Mouse (Mus musculus) forebrain, postnatal 0 days (tissue): ENCODE data around the gene Exoc7. TPM values are rescaled to one million over a fixed set of nuclear protein-coding genes. Genes with fewer than 3 reads are reported as not detected.

Source experiments
- ATAC-seq: fragments of 200-750 bp; cut with Nextera tagmentation; 2 replicates; pipeline ENCODE4 v1.8.0; 2017; ENCODE audit warnings: mild to moderate bottlenecking, moderate library complexity
- DNase-seq: peaks from one replicate; pipeline ENCODE4 v3.0.0-alpha.2; 2015
- H3K27ac ChIP-seq: fragments of 300-500 bp; sonication (generic); 2 replicates; pipeline ENCODE4 v1.5.1; 2014; ENCODE audit warnings: low read depth, mild to moderate bottlenecking, antibody characterized with exemption, low read length, moderate library complexity, mixed read lengths
- H3K27me3 ChIP-seq: fragments of 300-500 bp; sonication (generic); 2 replicates; pipeline ENCODE4 v1.6.1; 2014; ENCODE audit warnings: mild to moderate bottlenecking, low read length, mixed read lengths; ENCODE audit not compliant: insufficient read depth
- H3K36me3 ChIP-seq: fragments of 300-500 bp; sonication (generic); 2 replicates; pipeline ENCODE4 v1.6.1; 2014; ENCODE audit warnings: mild to moderate bottlenecking, moderate library complexity; ENCODE audit not compliant: insufficient read depth
- H3K4me1 ChIP-seq: fragments of 300-500 bp; sonication (generic); 2 replicates; pipeline ENCODE4 v1.6.1; 2014; ENCODE audit warnings: antibody characterized with exemption; ENCODE audit not compliant: insufficient read depth
- H3K4me2 ChIP-seq: fragments of 300-500 bp; sonication (generic); 2 replicates; pipeline ENCODE4 v1.6.1; 2014; ENCODE audit warnings: low read depth, mild to moderate bottlenecking, moderate library complexity
- H3K4me3 ChIP-seq: fragments of 300-500 bp; sonication (generic); 2 replicates; pipeline ENCODE4 v1.5.1; 2014; ENCODE audit warnings: low read depth, low read length, mixed read lengths
- H3K9ac ChIP-seq: fragments of 300-500 bp; sonication (generic); 2 replicates; pipeline ENCODE4 v1.6.1; 2014; ENCODE audit warnings: mild to moderate bottlenecking
- H3K9me3 ChIP-seq: fragments of 300-500 bp; sonication (generic); 2 replicates; pipeline ENCODE4 v1.6.1; 2016; ENCODE audit warnings: low read length
- CTCF ChIP-seq: sonication (generic); IDR thresholded peaks from 2 replicates; pipeline ENCODE4 v1.5.1; 2016; ENCODE audit warnings: antibody characterized with exemption, control low read depth, low read depth
- WGBS: fragments of 180-500 bp; shearing (Covaris S2); extraction: QIAGEN DNeasy Blood & Tissue Kit; methylation state at CpG from one replicate; pipeline ENCODE4 v1.1.7; 2014; 5-methylcytosine and 5-hydroxymethylcytosine counted together
- polyA plus RNA-seq: library from polyadenylated mRNA; unstranded; fragments of >200 nt; fragmentation: Nextera tagmentation; extraction: Ambion mirVana; gene quantifications from 2 replicates; pipeline ENCODE4 v1.2.1, GENCODE M21; 2015
- total RNA-seq: library from RNA; depleted of rRNA; stranded (reverse); fragments of >200 nt; gene quantifications from 2 replicates; pipeline ENCODE4 v1.2.3, GENCODE M21; 2014

The Exoc7 gene
- total and polyA plus RNA-seq, 2 experiments from 2014 or later, result 103 to 144 TPM

GRCm38 (mm10) chr11:116332232-116332982 lies 25.4 kb upstream of the Exoc7 start:
- Histone ChIP-seq H3K27me3 (peaks cover 5% of the 10 kb centered on the region; the same call in 1 of the 2 replicates), H3K4me2 (no peak overlapping the region), H3K36me3 (no peaks in the 10 kb centered on the region), H3K27ac (peak overlapping the region; percentile 9; the same call in 1 of the 2 replicates), H3K4me1 (peaks cover 14% of the 10 kb centered on the region), H3K4me3 (no peak overlapping the region), H3K9ac (no peak overlapping the region), H3K9me3 (no peaks in the 10 kb centered on the region)
- DNase-seq, result peak; percentile 47
- ATAC-seq, result peak; percentile 28
- WGBS, result 29% methylated on average over 19 of the region's 19 CpGs
- TF ChIP-seq CTCF, result no peak

GRCm38 (mm10) chr11:116330211-116330518 lies 23.1 kb upstream of the Exoc7 start:
- peak; percentile 25; the same call in 1 of the 2 replicates for ATAC-seq
- WGBS, result 32% methylated on average over 7 of the region's 7 CpGs
- Histone ChIP-seq H3K27me3 (peaks cover 5% of the 10 kb centered on the region; the same call in 1 of the 2 replicates), H3K4me3 (no peak overlapping the region), H3K4me1 (0 out of 2 replicates have a peak, but pooled peaks cover 5% of the 10 kb centered on the region), H3K9me3 (no peaks in the 10 kb centered on the region), H3K36me3 (no peaks in the 10 kb centered on the region), H3K4me2 (no peak overlapping the region), H3K9ac (0 out of 2 replicates have a peak overlapping the region, but pooled peaks have one; percentile 11), H3K27ac (peak overlapping the region; percentile 59)
- TF ChIP-seq CTCF, result no peak
- DNase-seq, result no peak

GRCm38 (mm10) chr11:116329314-116330210 lies 22.5 kb upstream of the Exoc7 start:
- no peak for TF ChIP-seq CTCF
- peak; percentile 83 for ATAC-seq
- peak; percentile 76 for DNase-seq
- WGBS, result 20% methylated on average over 18 of the region's 18 CpGs
- H3K4me3 ChIP-seq, result no peak overlapping the region
- 0 out of 2 replicates have a peak, but pooled peaks cover 5% of the 10 kb centered on the region for H3K4me1 ChIP-seq
- peaks cover under 1% of the 10 kb centered on the region; the same call in 1 of the 2 replicates for H3K27me3 ChIP-seq
- no peak overlapping the region for H3K4me2 ChIP-seq
- no peaks in the 10 kb centered on the region for H3K36me3 ChIP-seq
- no peaks in the 10 kb centered on the region for H3K9me3 ChIP-seq
- H3K9ac ChIP-seq, result peak overlapping the region; percentile 11; the same call in 1 of the 2 replicates
- peak overlapping the region; percentile 59 for H3K27ac ChIP-seq

- Histone ChIP-seq H3K27ac (no peak overlapping the region), H3K9me3 (no peaks in the 10 kb centered on the region), H3K9ac (no peak overlapping the region), H3K4me2 (no peak overlapping the region), H3K4me1 (0 out of 2 replicates have a peak, but pooled peaks cover 3% of the 10 kb centered on the region), H3K36me3 (no peaks in the 10 kb centered on the region), H3K27me3 (no peaks in the 10 kb centered on the region), H3K4me3 (no peak overlapping the region)
- TF ChIP-seq CTCF, result no peak
- 76% methylated on average over 7 of the region's 7 CpGs for WGBS
- ATAC-seq (no peak), DNase-seq (no peak)
Measured at GRCm38 (mm10) chr11:116326963-116327603, 20.1 kb upstream of the Exoc7 start.

DNA sequence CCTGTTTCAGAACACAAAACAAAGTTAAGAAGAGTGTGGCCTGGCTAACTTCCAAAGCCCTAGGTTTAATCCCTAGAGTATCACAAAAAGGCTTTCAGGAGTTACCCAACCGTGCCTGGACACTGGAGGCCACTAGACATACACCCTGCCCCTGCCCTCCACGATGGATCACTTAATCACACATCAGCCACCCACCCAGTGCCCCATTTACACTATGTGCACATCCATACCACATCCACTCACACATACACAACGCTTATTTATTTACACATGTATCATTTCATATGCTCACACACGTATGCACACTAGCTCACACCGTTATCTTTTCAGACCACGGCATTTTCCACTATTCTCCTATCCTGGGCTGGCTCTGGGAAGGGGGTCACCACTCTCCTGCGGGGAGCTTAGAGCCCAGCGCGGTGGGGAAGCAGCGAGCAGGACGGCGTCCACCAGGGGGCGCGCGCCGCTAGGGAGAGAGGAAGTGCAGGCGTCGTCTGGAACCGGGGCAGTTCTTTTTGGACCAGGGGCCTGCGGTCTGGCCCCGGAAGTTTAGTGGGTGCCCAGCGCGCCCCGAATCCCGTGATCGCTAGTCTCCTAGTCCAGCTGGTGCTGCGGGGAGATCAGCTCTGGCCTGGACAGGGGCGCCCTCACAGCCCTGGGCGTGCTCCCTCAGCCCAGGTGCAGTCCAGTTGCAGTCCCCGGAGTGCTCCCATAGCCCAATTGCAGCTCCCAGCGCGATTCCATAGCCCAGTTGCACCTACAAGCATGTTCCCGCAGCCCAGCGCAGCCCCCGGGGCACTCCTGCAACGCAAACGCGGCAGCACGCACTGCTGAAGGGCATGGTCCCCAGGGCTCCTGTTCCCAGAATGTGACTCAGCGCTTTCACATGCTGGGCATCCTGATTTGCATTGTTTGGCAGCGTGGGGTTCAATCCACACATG lies 12.0 kb upstream of the Exoc7 start:
- WGBS, result 3% methylated on average over 39 of the region's 41 CpGs
- Histone ChIP-seq H3K4me3 (peak overlapping the region; percentile 30), H3K9ac (peak overlapping the region; percentile 41; the same call in 1 of the 2 replicates), H3K4me1 (peaks cover 4% of the 10 kb centered on the region; the same call in 1 of the 2 replicates), H3K9me3 (no peaks in the 10 kb centered on the region), H3K36me3 (no peaks in the 10 kb centered on the region), H3K27ac (no peak overlapping the region), H3K27me3 (no peaks in the 10 kb centered on the region), H3K4me2 (peak overlapping the region; percentile 78)
- DNase-seq (peak; percentile 87), ATAC-seq (peak; percentile 94)
- TF ChIP-seq CTCF, result peak; percentile 97

- ATAC-seq (no peak), DNase-seq (no peak)
- no peaks in the 10 kb centered on the region for H3K9me3 ChIP-seq
- no peaks in the 10 kb centered on the region for H3K27me3 ChIP-seq
- no peaks in the 10 kb centered on the region for H3K4me1 ChIP-seq
- no peak for TF ChIP-seq CTCF
- H3K36me3 ChIP-seq, result no peaks in the 10 kb centered on the region
- no peak overlapping the region for H3K27ac ChIP-seq
- no peak overlapping the region for H3K4me2 ChIP-seq
- H3K4me3 ChIP-seq, result no peak overlapping the region
- 64% methylated on average over 8 of the region's 8 CpGs for WGBS
- no peak overlapping the region for H3K9ac ChIP-seq
Measured at GRCm38 (mm10) chr11:116312359-116312758, 5.3 kb upstream of the Exoc7 start.
